Mouse (Mus musculus): ENCODE measurements at regions not wholly inside any gene's neighbourhood (a gene's known extent, or its start where the extent isn't known, plus 50 kb on each side); places are given as distances from the start of the nearest gene placed in this dataset.

GRCm38 (mm10) chr13:117472726-117473125 is 129.4 kb upstream of the Hcn1 start:
- H3K9ac ChIP-seq: no peak overlapping the region
- ATAC-seq (ENCODE audit: insufficient number of reproducible peaks, low FRiP score): no peak

GRCm38 (mm10) chr13:117482624-117483023 is 119.5 kb upstream of the Hcn1 start:
- ATAC-seq (ENCODE audit: insufficient number of reproducible peaks, low FRiP score): no peak
- Histone ChIP-seq H3K36me3 (no peaks in the 10 kb centered on the region), H3K4me1 (replicated peaks) (no peaks in the 10 kb centered on the region), H3K4me3 (no peak overlapping the region), H3K9ac (no peak overlapping the region), H3K4me2 (no peak overlapping the region), H3K9me3 (replicated peaks) (no peaks in the 10 kb centered on the region), H3K27me3 (replicated peaks) (no peaks in the 10 kb centered on the region), H3K27ac (ENCODE audit: poor library complexity, severe bottlenecking) (no peak overlapping the region)
- 47% methylated on average over 3 of the region's 3 CpGs for WGBS

More at GRCm38 (mm10) chr13:117472726-117473125, 129.4 kb upstream of the Hcn1 start:
- Histone ChIP-seq H3K9me3 (replicated peaks) (no peaks in the 10 kb centered on the region), H3K27ac (ENCODE audit: poor library complexity, severe bottlenecking) (no peak overlapping the region), H3K4me3 (no peak overlapping the region), H3K27me3 (replicated peaks) (no peaks in the 10 kb centered on the region), H3K36me3 (no peaks in the 10 kb centered on the region), H3K4me2 (no peak overlapping the region), H3K4me1 (replicated peaks) (no peaks in the 10 kb centered on the region)
- 65% methylated on average over 5 of the region's 5 CpGs for WGBS

- H3K9me3 ChIP-seq (replicated peaks): no peaks in the 10 kb centered on the region
- H3K27me3 ChIP-seq (replicated peaks): no peaks in the 10 kb centered on the region
- ATAC-seq (ENCODE audit: insufficient number of reproducible peaks, low FRiP score): no peak
- no peak overlapping the region for H3K4me2 ChIP-seq
- H3K4me1 ChIP-seq (replicated peaks): no peaks in the 10 kb centered on the region
- H3K36me3 ChIP-seq: no peaks in the 10 kb centered on the region
- no peak overlapping the region for H3K4me3 ChIP-seq
- H3K27ac ChIP-seq (ENCODE audit: poor library complexity, severe bottlenecking): no peak overlapping the region
- H3K9ac ChIP-seq: no peak overlapping the region
- 86% methylated on average over 4 of the region's 4 CpGs for WGBS
Observed at GRCm38 (mm10) chr13:117508746-117509145, 93.4 kb upstream of the Hcn1 start.

- Histone ChIP-seq H3K4me2 (no peak overlapping the region), H3K9me3 (replicated peaks) (no peaks in the 10 kb centered on the region), H3K36me3 (no peaks in the 10 kb centered on the region), H3K27me3 (replicated peaks) (no peaks in the 10 kb centered on the region), H3K4me1 (replicated peaks) (no peaks in the 10 kb centered on the region), H3K27ac (ENCODE audit: poor library complexity, severe bottlenecking) (no peak overlapping the region), H3K9ac (no peak overlapping the region), H3K4me3 (no peak overlapping the region)
- 34% methylated on average over 3 of the region's 3 CpGs for WGBS
- ATAC-seq (ENCODE audit: insufficient number of reproducible peaks, low FRiP score): no peak
Observed at GRCm38 (mm10) chr13:117550108-117550507, 52.0 kb upstream of the Hcn1 start.

Measured in heart, embryonic 12.5 days (tissue).